Mouse (Mus musculus): ENCODE measurements at regions not wholly inside any gene's neighbourhood (a gene's known extent, or its start where the extent isn't known, plus 50 kb on each side); places are given as distances from the start of the nearest gene placed in this dataset.
A peak's percentile ranks its signal among the peaks of the same experiment; 100 is the strongest.

DNA sequence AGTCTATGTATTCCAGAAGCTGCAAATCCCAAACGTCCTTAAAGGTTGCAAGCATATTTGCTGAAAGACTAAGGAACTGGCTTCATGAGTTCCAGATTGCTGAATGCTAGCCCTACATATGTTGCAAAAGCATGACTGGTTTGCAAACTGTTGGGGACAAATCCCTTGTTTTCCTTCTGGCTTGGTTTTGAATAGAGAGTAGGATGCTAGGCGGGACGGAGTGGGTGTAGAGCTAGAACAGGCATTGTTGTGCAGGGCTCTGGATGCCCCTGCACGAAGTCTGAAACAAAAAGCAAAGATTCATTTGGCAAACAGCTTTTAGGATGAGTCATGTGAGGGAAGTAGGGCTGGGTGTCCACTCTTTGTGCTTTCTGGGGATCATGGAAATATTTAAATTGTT, 500.9 kb upstream of the Cnksr2 start:
- no peak for DNase-seq (ENCODE audit: low spot score)

DNA sequence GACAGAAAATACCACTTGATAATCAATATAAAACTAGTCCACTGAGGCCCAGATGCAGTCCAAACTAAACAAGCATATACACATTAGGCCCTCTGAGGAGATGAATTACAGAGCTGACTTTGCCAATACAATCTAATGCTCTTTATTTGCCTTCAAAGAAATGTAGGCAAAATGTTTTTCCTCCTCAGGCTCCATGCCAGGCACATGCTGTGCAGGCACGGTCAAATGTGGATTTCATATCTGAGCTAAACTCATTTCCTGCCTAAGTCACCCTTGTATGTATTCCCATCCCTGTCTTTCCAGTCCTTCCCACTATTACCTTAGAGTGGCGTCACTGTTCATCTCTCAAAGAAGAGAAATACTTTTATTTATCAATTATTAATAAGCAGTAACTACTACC, 534.8 kb upstream of the Cnksr2 start:
- DNase-seq (ENCODE audit: low spot score): no peak

DNA sequence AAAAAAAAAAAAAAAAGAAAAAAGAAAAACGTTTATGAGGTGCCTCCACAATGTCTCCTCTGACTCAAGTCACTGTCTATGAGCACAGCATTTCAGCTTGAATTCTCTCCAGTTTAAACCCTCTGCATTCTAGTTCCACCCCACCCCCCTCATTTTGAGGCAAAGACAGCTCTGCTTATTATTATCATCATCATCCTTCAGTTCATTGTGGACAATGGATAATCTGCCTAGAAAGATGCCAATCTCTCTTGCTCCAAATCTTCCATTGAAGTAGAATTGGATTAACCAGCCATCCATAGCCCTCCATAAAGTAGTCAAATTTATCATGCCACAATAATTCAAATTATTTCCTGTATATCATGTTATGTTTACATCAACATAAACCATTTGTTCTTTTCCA, 570.0 kb upstream of the Cnksr2 start:
- no peak for DNase-seq (ENCODE audit: low spot score)

DNA sequence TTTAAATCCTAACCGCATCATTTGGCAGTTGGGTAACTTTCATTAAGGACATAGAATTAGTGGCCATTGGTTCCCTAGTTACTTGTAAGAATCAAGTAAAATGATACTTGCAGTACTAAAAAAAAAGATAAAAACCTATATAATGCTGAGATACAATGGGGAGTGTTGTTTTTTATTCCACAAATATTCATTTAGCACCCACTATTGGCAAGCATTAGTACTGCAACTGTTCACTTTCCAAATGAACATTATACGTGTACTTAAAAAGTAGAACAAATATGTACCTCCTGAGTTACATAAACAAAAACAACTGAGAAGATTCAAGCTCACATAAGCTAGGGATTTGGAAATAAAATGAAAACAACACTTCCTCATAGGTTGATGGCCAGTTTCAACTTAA, 570.5 kb upstream of the Cnksr2 start:
- DNase-seq (ENCODE audit: low spot score): no peak

DNA sequence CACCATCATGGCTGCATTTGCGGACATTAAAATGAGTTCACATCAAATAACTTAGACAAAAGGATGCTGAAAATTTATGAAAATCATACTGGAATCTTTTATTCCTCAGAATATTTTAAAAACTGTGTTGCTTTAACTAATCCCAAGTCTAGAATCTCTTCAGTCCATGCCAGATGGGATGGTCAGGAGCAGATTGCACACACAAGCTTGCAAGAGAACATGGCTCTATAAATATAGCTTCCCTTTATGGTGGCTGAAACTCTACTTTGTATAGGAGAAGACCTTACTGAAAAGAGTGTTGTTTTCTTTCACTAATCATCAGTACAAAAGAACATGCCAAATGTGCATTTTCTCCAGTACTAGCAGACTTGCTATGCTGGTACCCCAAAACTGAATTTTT, 570.9 kb upstream of the Cnksr2 start:
- no peak for DNase-seq (ENCODE audit: low spot score)

DNA sequence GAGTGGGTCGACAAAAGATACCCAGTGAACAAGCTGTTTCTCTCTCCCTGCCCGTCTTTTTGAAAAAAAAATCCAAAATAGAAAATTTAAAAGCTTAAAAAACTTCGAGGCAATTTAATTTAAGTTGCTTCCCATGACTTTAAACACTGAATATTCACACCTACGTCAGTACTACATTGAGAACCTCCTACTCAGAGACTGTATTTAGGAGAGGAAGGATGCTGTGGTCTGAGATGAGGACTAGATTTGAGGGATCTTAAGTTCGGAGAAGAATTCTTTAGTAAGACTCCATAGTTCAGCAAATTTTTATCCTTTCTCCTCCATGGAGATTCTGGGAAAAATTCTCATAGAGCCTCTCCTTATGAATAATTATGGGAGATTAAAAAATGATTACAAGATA, 571.4 kb upstream of the Cnksr2 start:
- DNase-seq (ENCODE audit: low spot score): no peak

DNA sequence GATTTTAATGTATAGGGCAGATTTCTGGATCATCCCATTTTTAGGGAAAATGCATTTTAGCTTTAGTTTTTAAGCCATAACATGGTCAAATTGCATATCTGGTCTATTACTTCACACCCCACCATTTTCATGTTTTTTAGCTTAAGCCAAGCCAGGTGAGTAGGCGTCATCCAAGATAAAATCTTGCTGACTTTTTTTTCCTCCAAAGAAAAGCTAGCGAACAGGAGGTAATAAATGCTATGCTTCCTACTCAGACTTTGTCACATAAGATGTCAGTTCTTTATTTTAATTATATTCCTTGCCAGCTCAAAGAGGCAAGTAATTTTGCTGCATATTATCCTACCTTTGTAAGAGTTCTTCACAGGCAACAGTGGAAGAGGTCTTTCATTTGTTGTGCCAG, 572.0 kb upstream of the Cnksr2 start:
- DNase-seq (ENCODE audit: low spot score): no peak

DNA sequence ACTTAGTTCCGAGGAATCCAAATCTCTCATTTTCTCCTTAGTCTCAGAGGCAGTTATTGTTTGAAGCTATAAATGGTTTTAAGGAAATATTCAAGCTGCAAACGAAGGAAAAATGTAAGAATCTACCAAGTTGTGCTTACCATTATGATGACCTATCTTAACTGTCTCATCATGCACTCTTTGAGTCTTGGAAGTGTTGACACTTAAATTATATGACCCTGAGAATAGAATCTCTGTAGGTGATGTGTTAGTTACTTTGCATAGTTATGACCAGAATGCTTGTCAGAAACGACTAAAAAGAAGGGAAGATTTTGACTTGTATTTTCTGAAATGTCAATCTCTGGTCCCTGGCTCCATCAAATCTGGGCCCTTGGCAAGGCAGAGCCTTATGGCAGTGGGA, 582.7 kb upstream of the Rps6ka3 start:
- DNase-seq (ENCODE audit: low spot score): no peak

DNA sequence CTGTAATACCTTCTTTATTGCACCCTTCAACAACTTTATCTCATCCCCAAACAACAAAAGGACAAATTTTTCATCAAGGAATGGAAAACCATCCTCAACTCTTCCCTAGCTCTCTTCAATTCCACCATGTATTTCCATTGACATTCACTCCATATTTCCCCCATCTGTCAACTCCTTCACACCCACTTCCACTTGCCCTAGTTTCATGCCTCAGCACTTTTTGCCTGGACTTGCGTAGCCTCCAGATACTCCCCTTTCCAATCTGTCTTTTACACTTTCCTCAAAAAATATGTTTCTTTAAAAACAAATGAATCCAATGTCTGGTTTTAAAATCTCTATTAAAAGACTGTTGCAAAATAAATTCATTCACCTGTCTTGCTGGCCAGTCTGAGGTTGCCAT, 577.7 kb upstream of the Rps6ka3 start:
- no peak for DNase-seq (ENCODE audit: low spot score)

DNA sequence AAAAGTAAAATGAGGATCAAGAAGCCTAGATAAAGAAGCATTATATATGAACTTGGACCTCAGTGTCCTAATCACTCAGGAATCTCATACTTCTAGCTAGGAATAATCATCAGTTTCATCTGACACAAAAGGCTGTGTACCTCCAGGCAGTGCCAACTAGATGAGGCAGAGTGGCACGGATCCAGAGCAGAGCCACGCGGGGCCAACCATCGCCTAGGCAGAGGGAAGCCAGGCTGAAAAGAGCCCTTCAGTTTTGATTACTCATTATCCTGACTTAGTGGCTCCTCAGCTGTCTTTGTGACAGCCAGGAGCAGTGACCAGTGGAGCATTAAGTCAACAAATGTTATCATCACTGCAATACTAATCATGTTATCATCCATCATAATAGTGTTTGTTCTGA, 557.9 kb upstream of the Rps6ka3 start:
- no peak for DNase-seq (ENCODE audit: low spot score)

DNA sequence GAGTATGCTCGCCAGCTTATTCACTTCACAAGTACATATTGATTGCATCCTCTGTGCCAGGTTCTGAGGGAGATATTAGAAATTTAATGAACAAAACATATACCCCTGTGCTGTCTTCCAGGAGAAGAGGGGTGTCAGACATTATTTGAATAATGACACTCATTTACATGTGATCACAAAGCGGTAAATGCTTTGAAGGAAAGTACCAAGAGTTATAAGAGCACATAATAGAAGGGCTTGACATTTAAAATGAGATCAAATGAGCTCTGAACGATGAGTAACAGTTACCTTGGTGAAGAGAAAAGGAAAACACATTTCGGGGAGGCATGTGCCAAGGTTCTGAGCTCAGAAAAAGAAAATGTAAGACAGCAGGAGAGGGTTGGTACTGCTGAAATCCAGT, 553.9 kb upstream of the Rps6ka3 start:
- DNase-seq (ENCODE audit: low spot score): no peak

DNA sequence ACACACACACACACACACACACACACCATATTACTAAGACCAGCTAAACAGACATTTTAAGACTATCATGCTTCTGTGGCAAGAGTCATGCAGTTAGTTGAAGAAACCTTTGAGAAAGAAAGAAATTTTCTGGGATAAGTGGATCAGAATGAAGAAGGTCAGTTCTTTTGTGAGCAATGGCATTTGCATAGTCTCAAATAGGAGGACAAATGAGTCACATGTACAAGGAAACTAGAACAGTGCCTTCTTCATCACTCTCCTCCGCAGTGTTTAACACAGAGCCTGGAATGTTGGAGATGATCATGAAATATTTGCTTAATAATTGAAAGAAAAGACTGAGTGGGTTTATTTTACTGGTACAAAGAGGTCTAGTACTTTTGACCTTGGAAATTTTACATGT, 515.9 kb upstream of the Rps6ka3 start:
- no peak for DNase-seq (ENCODE audit: low spot score)

DNA sequence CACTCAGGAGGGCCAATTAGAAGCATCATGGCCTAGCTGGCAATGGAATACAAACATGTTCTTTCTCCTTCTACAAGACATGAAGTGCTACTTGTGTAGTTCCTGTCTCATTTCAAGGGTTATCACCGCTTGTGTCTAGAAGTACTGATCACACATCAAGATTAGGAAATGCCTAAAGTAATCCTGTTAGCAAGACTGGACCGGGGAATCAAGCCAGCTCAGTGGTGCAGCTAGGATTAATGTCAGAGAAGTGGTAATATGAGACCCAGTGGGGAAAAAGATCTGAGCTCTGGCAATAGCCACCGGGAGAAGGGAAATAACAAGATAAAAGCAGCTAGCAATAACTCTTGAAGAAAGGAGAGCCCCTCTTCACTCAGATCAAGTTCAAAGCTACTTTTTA, 506.7 kb upstream of the Rps6ka3 start:
- peak; percentile 1 for DNase-seq (ENCODE audit: low spot score)

DNA sequence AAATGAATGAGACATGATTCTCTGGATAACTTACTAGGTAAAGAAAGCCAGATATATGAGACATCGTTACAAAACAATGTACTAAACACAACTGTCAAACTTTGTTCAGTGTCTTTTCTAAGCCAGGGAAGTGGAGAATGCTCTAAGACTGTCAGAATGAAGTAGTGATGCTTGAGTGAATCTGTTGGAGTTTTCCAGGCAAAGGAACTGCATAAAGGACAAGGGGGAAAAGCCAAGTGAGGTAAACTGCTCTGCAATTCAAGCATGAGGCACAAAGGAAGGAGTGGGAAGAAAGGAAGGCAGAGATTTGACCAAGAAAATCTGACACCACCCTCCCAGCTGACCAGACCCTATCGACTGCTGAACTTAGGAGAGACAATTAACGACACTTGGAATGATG, 500.3 kb upstream of the Rps6ka3 start:
- no peak for DNase-seq (ENCODE audit: low spot score)

DNA sequence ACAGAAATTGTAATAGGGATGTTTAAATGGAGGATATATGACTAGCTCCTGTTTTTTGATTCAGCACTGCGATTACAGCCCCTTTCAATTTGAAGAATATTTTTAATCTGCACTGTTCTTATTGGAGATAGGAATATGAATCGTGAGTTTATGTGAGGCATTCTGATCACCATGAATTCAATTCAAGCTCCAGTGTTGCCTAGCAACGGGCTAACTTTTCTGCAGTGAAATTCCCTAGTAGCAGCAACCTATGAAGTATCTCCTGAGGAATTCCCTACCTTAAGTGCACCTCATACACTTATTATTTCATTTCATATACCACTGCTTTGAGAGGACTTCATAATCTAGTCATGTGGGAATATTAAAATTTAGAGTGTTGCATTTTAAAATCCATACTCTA, 465.4 kb upstream of the Rps6ka3 start:
- no peak for DNase-seq (ENCODE audit: low spot score)

DNA sequence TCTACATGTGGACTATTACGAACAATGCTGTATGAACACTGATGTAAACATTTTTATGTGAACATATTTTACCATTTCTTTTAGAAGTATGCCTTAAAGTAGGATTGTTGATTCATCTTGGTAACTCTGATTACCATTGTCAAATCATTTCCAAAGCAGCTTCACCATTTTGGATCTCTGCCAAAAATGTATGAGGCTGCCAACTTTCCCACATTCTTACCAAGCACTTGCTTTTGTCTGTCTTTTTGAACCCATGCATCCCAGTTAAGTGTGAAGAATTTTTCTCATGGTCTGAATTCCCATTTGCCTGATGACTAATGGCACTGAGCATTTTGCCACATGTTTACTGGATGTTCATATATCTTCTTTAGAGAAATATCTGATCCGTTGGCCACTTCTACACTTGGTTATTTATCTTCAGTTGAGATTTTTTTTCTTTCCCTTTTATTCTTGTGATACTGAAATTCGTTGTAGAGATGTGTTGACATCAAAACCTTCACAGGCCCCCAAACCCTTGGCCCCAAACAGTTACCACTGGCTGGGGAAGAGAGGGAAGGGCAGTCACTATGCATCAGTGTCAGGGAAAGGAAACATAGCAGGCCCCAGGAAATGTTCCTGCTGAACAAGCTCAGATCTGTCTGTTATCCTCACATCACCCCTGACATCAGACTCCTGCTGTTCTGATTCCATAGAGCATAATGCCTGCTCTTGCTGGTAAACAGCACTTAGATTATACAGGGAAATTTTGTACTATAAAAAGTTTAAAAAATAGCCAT, 464.2 kb upstream of the Rps6ka3 start:
- no peak for DNase-seq (ENCODE audit: low spot score)
